Mouse (Mus musculus): ENCODE results near the gene Matn4. TPM values are rescaled to one million over a fixed set of nuclear protein-coding genes. Genes with fewer than 3 reads are reported as not detected.

Gene Matn4
- polyA plus RNA-seq, 1 experiment = 0.01 TPM

GRCm38 (mm10) chr2:164443460-164444000 lies 38.6 kb upstream of the Matn4 start, which contains the start of gene Sdc4:
Gene Sdc4 (minus strand): TSS chr2:164443887.
- Histone ChIP-seq H3K36me3 (ENCODE audit: control insufficient read depth, insufficient read depth) (peaks cover 4% of the 10 kb centered on the region), H3K27me3 (ENCODE audit: control insufficient read depth, insufficient read depth, insufficient read length) (no peaks in the 10 kb centered on the region), H3ac (ENCODE audit: control insufficient read depth, insufficient read length, low read depth) (peak within 1 kb of the TSS; percentile 78), H3K79me3 (ENCODE audit: low read depth) (peaks cover 40% of the 10 kb centered on the region), H3K79me2 (ENCODE audit: control insufficient read depth, insufficient read depth) (peaks cover 45% of the 10 kb centered on the region), H3K4me3 (ENCODE audit: insufficient read depth, poor library complexity, severe bottlenecking) (peak within 1 kb of the TSS; percentile 94)
- no peak for TF ChIP-seq MYOD1 (IDR thresholded peaks at IDR 0.05; ENCODE audit: control insufficient read depth, insufficient read length, low read depth)
- no peak for TF ChIP-seq MYOG (IDR thresholded peaks at IDR 0.05; ENCODE audit: control insufficient read depth, extremely low read depth, insufficient read length)
- no peak for TF ChIP-seq MAX (IDR thresholded peaks at IDR 0.05)
- no peak for TF ChIP-seq CTCF (IDR thresholded peaks at IDR 0.05; ENCODE audit: control insufficient read depth, insufficient read depth, insufficient read length)
- TF ChIP-seq USF1 (IDR thresholded peaks at IDR 0.05; ENCODE audit: low read depth) = no peak
- TF ChIP-seq FOSL1 (IDR thresholded peaks at IDR 0.05; ENCODE audit: insufficient read depth, low read length, poor library complexity, severe bottlenecking) = no peak
- no peak for TF ChIP-seq CEBPB (IDR thresholded peaks at IDR 0.05; ENCODE audit: low read depth)

GRCm38 (mm10) chr2:164443051-164443437 lies 38.1 kb upstream of the Matn4 start:
- peaks cover 4% of the 10 kb centered on the region for H3K36me3 ChIP-seq (ENCODE audit: control insufficient read depth, insufficient read depth)
- no peaks in the 10 kb centered on the region for H3K27me3 ChIP-seq (ENCODE audit: control insufficient read depth, insufficient read depth, insufficient read length)
- TF ChIP-seq MAX (IDR thresholded peaks at IDR 0.05) = peak; percentile 33
- TF ChIP-seq CTCF (IDR thresholded peaks at IDR 0.05; ENCODE audit: control insufficient read depth, insufficient read depth, insufficient read length) = no peak
- H3ac ChIP-seq (ENCODE audit: control insufficient read depth, insufficient read length, low read depth) = peak overlapping the region; percentile 78
- H3K79me2 ChIP-seq (ENCODE audit: control insufficient read depth, insufficient read depth) = peaks cover 50% of the 10 kb centered on the region
- H3K4me3 ChIP-seq (ENCODE audit: insufficient read depth, poor library complexity, severe bottlenecking) = peak overlapping the region; percentile 94
- peaks cover 45% of the 10 kb centered on the region for H3K79me3 ChIP-seq (ENCODE audit: low read depth)

- peaks cover 4% of the 10 kb centered on the region for H3K36me3 ChIP-seq (ENCODE audit: control insufficient read depth, insufficient read depth)
- TF ChIP-seq MYOG (IDR thresholded peaks at IDR 0.05; ENCODE audit: control insufficient read depth, extremely low read depth, insufficient read length) (no peak), MAX (IDR thresholded peaks at IDR 0.05) (no peak), USF1 (IDR thresholded peaks at IDR 0.05; ENCODE audit: low read depth) (no peak), CEBPB (IDR thresholded peaks at IDR 0.05; ENCODE audit: low read depth) (no peak), MYOD1 (IDR thresholded peaks at IDR 0.05; ENCODE audit: control insufficient read depth, insufficient read length, low read depth) (no peak), CTCF (IDR thresholded peaks at IDR 0.05; ENCODE audit: control insufficient read depth, insufficient read depth, insufficient read length) (no peak), FOSL1 (IDR thresholded peaks at IDR 0.05; ENCODE audit: insufficient read depth, low read length, poor library complexity, severe bottlenecking) (no peak)
- peak overlapping the region; percentile 94 for H3K4me3 ChIP-seq (ENCODE audit: insufficient read depth, poor library complexity, severe bottlenecking)
- H3K79me3 ChIP-seq (ENCODE audit: low read depth) = peaks cover 51% of the 10 kb centered on the region
- peaks cover 56% of the 10 kb centered on the region for H3K79me2 ChIP-seq (ENCODE audit: control insufficient read depth, insufficient read depth)
- H3K27me3 ChIP-seq (ENCODE audit: control insufficient read depth, insufficient read depth, insufficient read length) = no peaks in the 10 kb centered on the region
- H3ac ChIP-seq (ENCODE audit: control insufficient read depth, insufficient read length, low read depth) = peak overlapping the region; percentile 78
Measured at GRCm38 (mm10) chr2:164442315-164443050, 37.5 kb upstream of the Matn4 start.

- peaks cover 4% of the 10 kb centered on the region for H3K36me3 ChIP-seq (ENCODE audit: control insufficient read depth, insufficient read depth)
- H3K4me3 ChIP-seq (ENCODE audit: insufficient read depth, poor library complexity, severe bottlenecking) = peak overlapping the region; percentile 94
- TF ChIP-seq CEBPB (IDR thresholded peaks at IDR 0.05; ENCODE audit: low read depth) = no peak
- no peak for TF ChIP-seq MYOD1 (IDR thresholded peaks at IDR 0.05; ENCODE audit: control insufficient read depth, insufficient read length, low read depth)
- TF ChIP-seq CTCF (IDR thresholded peaks at IDR 0.05; ENCODE audit: control insufficient read depth, insufficient read depth, insufficient read length) = no peak
- TF ChIP-seq MYOG (IDR thresholded peaks at IDR 0.05; ENCODE audit: control insufficient read depth, extremely low read depth, insufficient read length) = no peak
- no peak for TF ChIP-seq FOSL1 (IDR thresholded peaks at IDR 0.05; ENCODE audit: insufficient read depth, low read length, poor library complexity, severe bottlenecking)
- no peak for TF ChIP-seq USF1 (IDR thresholded peaks at IDR 0.05; ENCODE audit: low read depth)
- no peak for TF ChIP-seq MAX (IDR thresholded peaks at IDR 0.05)
- H3K79me3 ChIP-seq (ENCODE audit: low read depth) = peaks cover 58% of the 10 kb centered on the region
- H3K79me2 ChIP-seq (ENCODE audit: control insufficient read depth, insufficient read depth) = peaks cover 63% of the 10 kb centered on the region
- H3ac ChIP-seq (ENCODE audit: control insufficient read depth, insufficient read length, low read depth) = peak overlapping the region; percentile 78
- H3K27me3 ChIP-seq (ENCODE audit: control insufficient read depth, insufficient read depth, insufficient read length) = no peaks in the 10 kb centered on the region
Measured at GRCm38 (mm10) chr2:164441731-164442130, 36.8 kb upstream of the Matn4 start.

- peaks cover 69% of the 10 kb centered on the region for H3K79me2 ChIP-seq (ENCODE audit: control insufficient read depth, insufficient read depth)
- peak overlapping the region; percentile 94 for H3K4me3 ChIP-seq (ENCODE audit: insufficient read depth, poor library complexity, severe bottlenecking)
- H3K79me3 ChIP-seq (ENCODE audit: low read depth) = peaks cover 64% of the 10 kb centered on the region
- peak overlapping the region; percentile 78 for H3ac ChIP-seq (ENCODE audit: control insufficient read depth, insufficient read length, low read depth)
- TF ChIP-seq MYOD1 (IDR thresholded peaks at IDR 0.05; ENCODE audit: control insufficient read depth, insufficient read length, low read depth) = peak; percentile 98
- peak; percentile 89 for TF ChIP-seq USF1 (IDR thresholded peaks at IDR 0.05; ENCODE audit: low read depth)
- TF ChIP-seq FOSL1 (IDR thresholded peaks at IDR 0.05; ENCODE audit: insufficient read depth, low read length, poor library complexity, severe bottlenecking) = peak; percentile 39
- no peak for TF ChIP-seq MYOG (IDR thresholded peaks at IDR 0.05; ENCODE audit: control insufficient read depth, extremely low read depth, insufficient read length)
- no peak for TF ChIP-seq CEBPB (IDR thresholded peaks at IDR 0.05; ENCODE audit: low read depth)
- TF ChIP-seq MAX (IDR thresholded peaks at IDR 0.05) = peak; percentile 96
- H3K36me3 ChIP-seq (ENCODE audit: control insufficient read depth, insufficient read depth) = peaks cover 4% of the 10 kb centered on the region
- H3K27me3 ChIP-seq (ENCODE audit: control insufficient read depth, insufficient read depth, insufficient read length) = no peaks in the 10 kb centered on the region
Measured at GRCm38 (mm10) chr2:164441155-164441554, 36.2 kb upstream of the Matn4 start.

All from C2C12 (cell line).